Mouse (Mus musculus) embryonic facial prominence, embryonic 14.5 days (tissue): ENCODE data around the gene Trim44. TPM values are rescaled to one million over a fixed set of nuclear protein-coding genes. Genes with fewer than 3 reads are reported as not detected.

Experiments
- ATAC-seq: fragments of 200-750 bp; cut with Nextera tagmentation; 2 replicates; pipeline ENCODE4 v1.8.0; 2017; ENCODE audit warnings: low read depth, moderate number of reproducible peaks, moderate TSS enrichment
- DNase-seq: peaks from one replicate; pipeline ENCODE4 v3.0.0-alpha.2; 2015; ENCODE audit warnings: low spot score
- H3K27ac ChIP-seq: fragments of 300-500 bp; sonication (generic); replicated peaks from 2 replicates; pipeline ENCODE4 v1.5.1; 2014; ENCODE audit warnings: low read depth, mild to moderate bottlenecking, low read length, moderate library complexity
- H3K27me3 ChIP-seq: fragments of 300-500 bp; sonication (generic); replicated peaks from 2 replicates; pipeline ENCODE4 v1.6.1; 2014; ENCODE audit warnings: low read length; ENCODE audit not compliant: control insufficient read depth, insufficient read depth
- H3K36me3 ChIP-seq: fragments of 300-500 bp; sonication (generic); 2 replicates; pipeline ENCODE4 v1.6.1; 2014; ENCODE audit warnings: low read length, mixed read lengths; ENCODE audit not compliant: control insufficient read depth, insufficient read depth
- H3K4me1 ChIP-seq: fragments of 300-500 bp; sonication (generic); 2 replicates; pipeline ENCODE4 v1.6.1; 2014; ENCODE audit warnings: antibody characterized with exemption, low read length; ENCODE audit not compliant: control insufficient read depth, insufficient read depth
- H3K4me2 ChIP-seq: fragments of 300-500 bp; sonication (generic); 2 replicates; pipeline ENCODE4 v1.6.1; 2014; ENCODE audit warnings: low read depth, mild to moderate bottlenecking, low read length, moderate library complexity, mixed read lengths
- H3K4me3 ChIP-seq: fragments of 300-500 bp; sonication (generic); 2 replicates; pipeline ENCODE4 v1.5.1; 2014; ENCODE audit warnings: low read depth, mild to moderate bottlenecking, low read length
- H3K9ac ChIP-seq: fragments of 300-500 bp; sonication (generic); 2 replicates; pipeline ENCODE4 v1.6.1; 2014; ENCODE audit warnings: low read depth, mild to moderate bottlenecking, low read length, moderate library complexity, mixed read lengths
- H3K9me3 ChIP-seq: fragments of 300-500 bp; sonication (generic); 2 replicates; pipeline ENCODE4 v1.6.1; 2016; ENCODE audit warnings: low read length; ENCODE audit not compliant: control insufficient read depth
- WGBS: fragments of 180-500 bp; shearing (Covaris S2); extraction: QIAGEN DNeasy Blood & Tissue Kit; methylation state at CpG from one replicate; pipeline ENCODE4 v1.1.7; 2014; 5-methylcytosine and 5-hydroxymethylcytosine counted together
- polyA plus RNA-seq: library from polyadenylated mRNA; unstranded; fragments of >200 nt; fragmentation: Nextera tagmentation; extraction: Ambion mirVana; gene quantifications from 2 replicates; pipeline ENCODE4 v1.2.1, GENCODE M21; 2014

Trim44 gene
- polyA plus RNA-seq, 1 experiment from 2014 or later = 32.1 TPM

DNA sequence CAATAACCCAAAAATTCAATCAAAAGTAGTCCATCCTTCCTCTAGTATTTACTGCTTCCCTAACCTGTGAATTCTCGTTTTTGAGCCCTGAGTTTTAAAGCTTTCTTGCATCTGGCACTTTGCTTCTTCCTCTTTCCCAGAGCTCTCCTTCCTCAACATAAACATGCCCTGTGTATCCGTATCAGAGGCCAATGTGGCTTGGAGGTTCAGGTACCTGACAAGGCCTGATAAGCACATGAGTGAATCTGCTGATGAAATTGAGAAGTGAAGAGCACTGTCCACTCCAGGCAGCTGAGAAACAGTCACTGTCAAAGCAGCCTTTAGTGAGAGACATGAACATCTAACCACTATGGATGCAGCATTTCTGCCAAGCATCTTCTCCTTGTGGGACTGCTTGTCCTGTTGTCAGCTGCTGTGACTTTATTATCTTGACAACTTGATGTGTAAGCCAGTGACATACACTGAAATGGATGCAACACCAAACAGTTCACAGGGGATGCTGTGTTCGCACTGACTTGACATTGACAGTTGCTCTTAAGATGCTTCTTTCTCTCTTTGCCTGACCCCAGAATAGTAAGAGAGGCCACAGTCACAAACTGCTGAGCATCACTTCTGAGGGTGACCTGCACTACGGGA is 42.9 kb downstream of the Trim44 start:
- Histone ChIP-seq H3K4me2 (no peak overlapping the region), H3K4me3 (no peak overlapping the region), H3K9me3 (no peaks in the 10 kb centered on the region), H3K27me3 (no peaks in the 10 kb centered on the region), H3K9ac (no peak overlapping the region), H3K36me3 (no peaks in the 10 kb centered on the region), H3K27ac (no peak overlapping the region), H3K4me1 (no peaks in the 10 kb centered on the region)
- WGBS = 85% methylated on average over 4 of the region's 4 CpGs
- ATAC-seq (no peak), DNase-seq (no peak)

DNA sequence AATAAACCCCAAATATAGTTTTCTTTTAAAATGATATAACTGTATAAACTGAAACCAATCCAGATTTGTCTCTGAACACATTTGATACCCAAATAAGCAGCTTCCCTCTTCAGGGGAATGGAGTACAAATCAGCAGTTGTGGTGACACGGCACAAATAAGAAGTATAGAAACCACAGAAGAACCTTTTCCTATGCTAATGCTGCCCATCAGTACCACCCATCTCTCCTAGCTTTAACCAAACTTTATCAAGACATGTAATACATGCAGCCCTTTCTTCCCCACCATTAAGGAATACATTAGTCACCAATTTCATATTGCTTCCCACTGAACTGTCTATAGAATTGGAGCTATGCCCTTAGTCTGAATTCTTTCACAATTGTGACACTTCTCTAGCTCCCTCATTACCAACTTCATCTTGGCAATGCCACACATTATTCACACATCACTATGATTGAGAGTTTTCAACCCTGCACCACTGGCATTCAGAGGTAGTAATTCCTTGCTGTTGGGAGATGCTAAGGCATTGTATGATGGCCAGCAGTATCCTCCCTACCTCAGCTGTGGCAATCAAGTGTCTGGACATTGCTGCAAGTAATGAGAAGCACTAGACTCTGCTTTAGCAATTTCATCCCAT is 44.6 kb downstream of the Trim44 start:
- H3K9me3 ChIP-seq = no peaks in the 10 kb centered on the region
- H3K27me3 ChIP-seq = no peaks in the 10 kb centered on the region
- no peaks in the 10 kb centered on the region for H3K4me1 ChIP-seq
- H3K9ac ChIP-seq = no peak overlapping the region
- no peaks in the 10 kb centered on the region for H3K36me3 ChIP-seq
- ATAC-seq (no peak), DNase-seq (no peak)
- 81% methylated on average over 1 of the region's 1 CpGs for WGBS
- H3K4me2 ChIP-seq = no peak overlapping the region
- H3K27ac ChIP-seq = no peak overlapping the region
- H3K4me3 ChIP-seq = no peak overlapping the region

DNA sequence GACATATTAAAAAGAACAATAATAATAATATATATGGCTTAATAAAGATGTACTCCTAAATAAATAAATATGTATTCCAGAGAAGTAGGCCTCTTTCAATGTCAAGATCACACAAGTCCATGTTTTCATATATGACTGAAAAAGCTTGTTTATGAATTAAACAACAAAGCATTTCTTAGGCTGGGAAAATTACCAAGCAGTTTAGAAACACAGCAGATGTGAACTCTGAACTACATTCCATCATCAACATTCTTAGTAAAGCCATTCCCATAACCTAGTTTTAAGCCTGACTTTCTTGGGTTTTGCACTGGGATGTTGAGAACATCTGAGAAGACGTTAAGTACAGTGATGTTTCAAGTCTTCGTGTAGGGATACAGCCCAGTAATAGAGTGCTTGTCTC is 45.4 kb downstream of the Trim44 start:
- Histone ChIP-seq H3K9me3 (no peaks in the 10 kb centered on the region), H3K4me2 (no peak overlapping the region), H3K4me1 (no peaks in the 10 kb centered on the region), H3K27ac (no peak overlapping the region), H3K27me3 (no peaks in the 10 kb centered on the region), H3K4me3 (no peak overlapping the region), H3K9ac (no peak overlapping the region), H3K36me3 (peaks cover 2% of the 10 kb centered on the region)
- no peak for DNase-seq
- no peak for ATAC-seq
- WGBS = 55% methylated on average over 2 of the region's 2 CpGs

DNA sequence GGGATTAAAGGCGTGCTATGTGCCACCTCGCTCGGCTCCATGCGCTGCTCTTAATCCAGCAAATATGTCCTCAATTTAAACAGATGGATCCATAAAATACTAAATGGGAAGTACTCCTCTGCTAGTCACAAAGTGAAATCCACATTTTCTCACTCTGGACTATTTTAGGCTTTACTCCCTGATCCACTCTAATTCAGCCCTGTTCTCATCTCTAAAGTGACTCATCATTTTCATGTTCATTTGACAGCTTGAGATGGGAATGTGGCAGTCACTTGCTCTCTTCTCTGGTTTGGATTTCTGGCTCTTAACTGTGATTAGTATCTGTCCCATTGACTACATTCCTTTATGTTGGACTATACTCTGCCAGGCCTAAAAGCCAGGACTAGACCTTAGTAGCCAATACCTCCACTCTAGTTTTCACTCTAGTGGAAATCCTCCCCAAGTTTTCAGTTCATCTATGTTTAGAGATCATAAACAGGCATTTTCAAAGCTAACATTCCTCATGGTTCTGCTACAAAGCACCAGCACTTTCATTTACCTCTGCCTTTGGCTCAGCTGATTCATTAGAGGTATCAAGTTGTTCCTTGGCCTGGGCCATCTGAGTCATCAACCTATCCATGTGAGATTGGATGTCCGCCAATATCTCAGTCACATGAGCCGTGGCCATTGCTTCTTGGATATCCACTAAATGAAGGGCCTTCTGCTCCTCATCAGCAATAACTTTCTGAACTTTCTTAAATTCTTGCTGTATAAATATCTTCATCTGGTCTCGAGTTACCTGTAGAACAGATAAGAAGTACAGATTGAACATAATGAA is 50.5 kb downstream of the Trim44 start:
- Histone ChIP-seq H3K27me3 (no peaks in the 10 kb centered on the region), H3K4me2 (no peak overlapping the region), H3K27ac (no peak overlapping the region), H3K4me3 (no peak overlapping the region), H3K9ac (no peak overlapping the region), H3K36me3 (peaks cover 19% of the 10 kb centered on the region), H3K9me3 (no peaks in the 10 kb centered on the region), H3K4me1 (no peaks in the 10 kb centered on the region)
- DNase-seq (no peak), ATAC-seq (no peak)
- WGBS = 90% methylated on average over 7 of the region's 7 CpGs

DNA sequence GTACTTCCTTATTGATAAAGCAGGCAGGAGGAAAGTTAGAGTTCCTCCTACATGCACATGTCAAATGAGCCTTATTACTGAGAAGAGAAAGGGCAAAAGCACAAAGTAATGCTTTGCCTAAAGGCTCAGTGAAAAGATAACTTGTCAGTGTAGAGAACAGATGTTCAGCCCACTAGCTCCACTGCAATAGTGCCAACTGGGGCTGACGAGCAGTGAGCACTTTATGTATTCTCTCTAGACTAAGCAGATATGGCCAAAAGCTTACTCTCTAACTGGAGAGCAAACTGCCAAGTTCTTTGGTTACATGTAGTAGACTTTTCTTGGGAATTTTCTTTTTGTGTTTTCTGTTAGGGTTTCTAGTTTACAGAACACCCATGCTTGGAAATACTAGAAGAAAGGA is 53.6 kb downstream of the Trim44 start:
- 77% methylated on average over 1 of the region's 1 CpGs for WGBS
- no peak for ATAC-seq
- no peaks in the 10 kb centered on the region for H3K9me3 ChIP-seq
- H3K36me3 ChIP-seq = peaks cover 19% of the 10 kb centered on the region
- H3K4me2 ChIP-seq = no peak overlapping the region
- H3K9ac ChIP-seq = no peak overlapping the region
- DNase-seq = no peak
- H3K27me3 ChIP-seq = no peaks in the 10 kb centered on the region
- no peak overlapping the region for H3K4me3 ChIP-seq
- H3K27ac ChIP-seq = no peak overlapping the region
- no peaks in the 10 kb centered on the region for H3K4me1 ChIP-seq

DNA sequence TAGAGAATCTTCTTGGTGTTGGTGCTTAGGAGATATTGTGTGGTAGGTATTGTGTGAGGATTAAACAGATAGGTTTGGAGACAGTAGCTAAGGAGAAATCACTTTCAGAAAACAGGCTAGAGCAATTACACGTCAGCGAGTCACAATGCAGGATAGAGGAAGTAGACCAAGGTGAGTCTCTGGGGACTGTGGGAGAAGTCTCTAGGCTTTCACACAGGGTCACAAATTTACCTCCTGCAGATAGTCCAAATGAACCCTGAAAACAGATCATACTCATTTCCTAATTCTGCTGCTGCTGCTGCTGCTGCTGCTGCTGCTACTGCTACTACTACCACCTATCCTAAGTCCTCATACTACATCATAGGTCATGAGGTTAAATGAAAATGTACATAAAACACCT is 66.2 kb downstream of the Trim44 start:
- Histone ChIP-seq H3K4me2 (no peak overlapping the region), H3K9me3 (no peaks in the 10 kb centered on the region), H3K4me1 (no peaks in the 10 kb centered on the region), H3K27me3 (no peaks in the 10 kb centered on the region), H3K27ac (no peak overlapping the region), H3K36me3 (peaks cover 20% of the 10 kb centered on the region), H3K9ac (no peak overlapping the region), H3K4me3 (no peak overlapping the region)
- ATAC-seq = no peak
- WGBS = 85% methylated on average over 2 of the region's 2 CpGs
- DNase-seq = no peak

DNA sequence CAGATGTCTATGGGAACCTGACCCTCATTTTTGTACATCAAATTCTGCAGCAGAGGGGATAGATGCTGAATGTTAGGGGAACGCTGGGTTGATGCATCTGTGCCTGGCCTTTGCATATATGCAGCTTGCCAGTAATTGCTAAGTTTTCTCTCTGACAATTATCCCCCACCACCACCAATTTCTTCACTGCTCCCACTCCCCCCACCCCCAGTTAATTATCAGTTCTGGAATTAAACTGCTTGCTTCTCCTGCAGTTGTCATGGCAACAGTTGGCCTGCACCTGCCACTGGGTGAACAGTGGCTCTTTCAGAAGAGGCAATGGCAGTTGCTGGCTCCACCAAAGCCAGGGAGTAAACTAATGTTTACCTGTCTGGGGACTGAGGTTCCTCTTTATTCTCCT is 70.8 kb downstream of the Trim44 start:
- no peak overlapping the region for H3K9ac ChIP-seq
- no peak overlapping the region for H3K4me3 ChIP-seq
- WGBS = 83% methylated on average over 1 of the region's 1 CpGs
- H3K27me3 ChIP-seq = no peaks in the 10 kb centered on the region
- H3K9me3 ChIP-seq = no peaks in the 10 kb centered on the region
- ATAC-seq (no peak), DNase-seq (peak; percentile 27)
- no peaks in the 10 kb centered on the region for H3K36me3 ChIP-seq
- no peaks in the 10 kb centered on the region for H3K4me1 ChIP-seq
- no peak overlapping the region for H3K4me2 ChIP-seq
- H3K27ac ChIP-seq = no peak overlapping the region

DNA sequence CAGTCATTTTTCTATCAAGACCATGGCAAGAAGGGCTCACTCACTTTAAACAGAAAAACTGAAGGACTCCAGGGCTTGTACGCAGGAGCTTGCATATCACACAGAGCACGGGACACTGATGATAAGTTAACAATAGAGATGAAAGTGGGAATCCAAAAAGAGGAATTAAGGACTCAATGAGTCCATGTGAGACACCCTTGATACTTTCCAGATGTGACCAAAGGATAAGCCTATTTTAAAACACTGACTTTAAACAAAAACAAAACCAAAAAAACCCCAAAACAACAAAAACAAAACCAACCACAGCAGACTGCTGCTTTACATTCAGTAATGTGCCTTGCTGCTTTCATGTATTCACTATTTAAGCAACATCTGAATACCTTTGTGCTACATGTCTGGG is 75.7 kb downstream of the Trim44 start:
- Histone ChIP-seq H3K4me2 (no peak overlapping the region), H3K9ac (no peak overlapping the region), H3K4me1 (no peaks in the 10 kb centered on the region), H3K4me3 (no peak overlapping the region), H3K9me3 (no peaks in the 10 kb centered on the region), H3K27me3 (no peaks in the 10 kb centered on the region), H3K27ac (no peak overlapping the region), H3K36me3 (no peaks in the 10 kb centered on the region)
- DNase-seq = no peak
- ATAC-seq = no peak
- 46% methylated on average over 2 of the region's 2 CpGs for WGBS
